ENCODE assay signal across 13 mouse cellular contexts in the genomic region with DNA sequence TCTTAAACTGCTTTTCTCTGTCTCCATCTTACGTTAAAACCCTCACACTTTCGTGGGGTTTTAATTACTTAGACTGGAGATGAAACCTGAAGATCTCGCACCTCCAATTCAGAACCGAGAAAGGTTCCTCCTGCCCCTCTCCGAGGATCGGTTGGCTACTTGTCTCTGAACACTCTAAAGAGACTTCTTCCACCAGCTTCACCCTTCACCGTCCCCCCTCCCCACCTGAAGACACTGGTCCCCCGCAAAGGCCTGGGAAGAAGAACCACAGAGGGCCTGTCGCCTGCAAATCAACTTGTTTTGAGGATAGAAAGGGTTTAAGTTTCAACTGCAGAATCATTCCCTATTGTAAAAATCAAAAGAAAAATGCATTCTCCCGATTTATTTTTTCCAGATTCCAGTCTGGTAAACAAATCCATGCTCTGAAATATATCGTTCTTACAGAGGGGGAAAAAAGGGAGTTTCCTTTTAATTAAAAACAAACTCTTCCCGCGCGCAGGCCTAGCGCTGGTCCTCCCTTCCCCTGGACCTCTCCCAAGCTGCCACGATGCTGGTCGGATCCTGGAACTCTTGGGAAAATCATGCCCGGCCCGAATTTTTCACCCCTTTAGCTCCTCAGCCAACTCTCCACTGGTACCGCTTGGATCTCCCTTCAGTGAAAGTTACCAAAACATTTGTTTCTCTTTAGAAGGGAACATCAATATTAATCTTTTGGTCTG. TPM values are rescaled to one million over a fixed set of nuclear protein-coding genes. Genes with fewer than 3 reads are reported as not detected.
DNase-seq lines count a peak whose midpoint lies in the region; ATAC-seq and TF ChIP-seq lines count a peak whose summit lies in the region.
"Had no signal": no experiment of that assay in that cellular context is flagged by ENCODE, and none has a peak within 500 bp of the region (broad histone marks: within the 10 kb centered on the region; RNA-seq: fewer than 3 reads in every experiment).

No protein-coding gene starts in this region.

- 2% methylated on average over 20 of the region's 20 CpGs for WGBS in hindbrain, embryonic 12.5 days
- 1% methylated on average over 20 of the region's 20 CpGs for WGBS in midbrain, embryonic 12.5 days
- WGBS in lung, adult 2 months, result 7% methylated on average over 20 of the region's 20 CpGs

- TF ChIP-seq POLR2A in lung, adult 2 months (IDR thresholded peaks at IDR 0.05; ENCODE audit: borderline replicate concordance, extremely low read depth, low read depth, low read length), result no peak

- peak; percentile 46 to 48 for DNase-seq in cerebellum, postnatal 10 days
- no peak for DNase-seq in cerebellum, postnatal 4 days (ENCODE audit: low spot score in 2 of 2)
- no peak for DNase-seq in layer of hippocampus, adult 2 months (ENCODE audit: low spot score in 2 of 2)
- DNase-seq in testis, postnatal 10 days (ENCODE audit: low spot score), result no peak
- DNase-seq in lung, adult 2 months, result no peak
- DNase-seq: gastrocnemius, postnatal 14 days; kidney, adult 18-20 months; lung, postnatal 10 days; thymus, postnatal 14 days had no signal

- H3K36me3 ChIP-seq in E14TG2a.4 (ENCODE audit: insufficient read depth, low read length), result no peaks in the 10 kb centered on the region
- no peaks in the 10 kb centered on the region for H3K36me3 ChIP-seq in hindbrain, embryonic 12.5 days
- 0 out of 2 replicates have a peak, but pooled peaks cover 8% of the 10 kb centered on the region for H3K36me3 ChIP-seq in midbrain, embryonic 12.5 days

- H3K4me1 ChIP-seq in E14TG2a.4 (replicated peaks; ENCODE audit: low read depth, low read length), result peaks cover 47% of the 10 kb centered on the region
- peaks cover 28% of the 10 kb centered on the region for H3K4me1 ChIP-seq in hindbrain, embryonic 12.5 days
- H3K4me1 ChIP-seq in midbrain, embryonic 12.5 days, result peaks cover 39% of the 10 kb centered on the region
- peaks cover 7% of the 10 kb centered on the region for H3K4me1 ChIP-seq in lung, adult 2 months (ENCODE audit: control insufficient read depth, insufficient read depth, low read length)

- peak overlapping the region; percentile 68 for H3K9ac ChIP-seq in hindbrain, embryonic 12.5 days
- H3K9ac ChIP-seq in midbrain, embryonic 12.5 days (replicated peaks), result peak overlapping the region; percentile 79

- ATAC-seq in hindbrain, embryonic 12.5 days (ENCODE audit: low FRiP score), result no peak
- ATAC-seq in midbrain, embryonic 12.5 days (ENCODE audit: low FRiP score, low read depth), result no peak

- H3K4me3 ChIP-seq in E14TG2a.4 (replicated peaks; ENCODE audit: low read length), result 0 out of 2 replicates have a peak overlapping the region, but pooled peaks have one; percentile 3
- peak overlapping the region; percentile 49 for H3K4me3 ChIP-seq in hindbrain, embryonic 12.5 days
- peak overlapping the region; percentile 67 for H3K4me3 ChIP-seq in midbrain, embryonic 12.5 days
- H3K4me3 ChIP-seq in layer of hippocampus, adult 2 months, result no peak overlapping the region
- H3K4me3 ChIP-seq in lung, adult 2 months (replicated peaks; ENCODE audit: extremely low read depth, low read depth, low read length), result no peak overlapping the region

- H3K27me3 ChIP-seq in E14TG2a.4 (ENCODE audit: insufficient read depth, low read length), result peaks cover 99% of the 10 kb centered on the region
- H3K27me3 ChIP-seq in hindbrain, embryonic 12.5 days, result peaks cover 88% of the 10 kb centered on the region
- peaks cover 85% of the 10 kb centered on the region for H3K27me3 ChIP-seq in midbrain, embryonic 12.5 days

- H3K9me3 ChIP-seq in E14TG2a.4 (ENCODE audit: low read length), result no peaks in the 10 kb centered on the region
- no peaks in the 10 kb centered on the region for H3K9me3 ChIP-seq in hindbrain, embryonic 12.5 days (replicated peaks)
- H3K9me3 ChIP-seq in midbrain, embryonic 12.5 days, result no peaks in the 10 kb centered on the region

- TF ChIP-seq CTCF in E14TG2a.4 (conservative IDR thresholded peaks at IDR 0.05; ENCODE audit: low read length), result no peak
- no peak for TF ChIP-seq CTCF in layer of hippocampus, adult 2 months (conservative IDR thresholded peaks at IDR 0.05)
- TF ChIP-seq CTCF in lung, adult 2 months (IDR thresholded peaks at IDR 0.05; ENCODE audit: insufficient read depth, low read length), result no peak

- H3K27ac ChIP-seq in hindbrain, embryonic 12.5 days, result peak overlapping the region; percentile 76
- H3K27ac ChIP-seq in midbrain, embryonic 12.5 days (replicated peaks), result peak overlapping the region; percentile 96
- H3K27ac ChIP-seq in layer of hippocampus, adult 2 months, result no peak overlapping the region

- H3K4me2 ChIP-seq in hindbrain, embryonic 12.5 days (replicated peaks), result peak overlapping the region; percentile 66
- peak overlapping the region; percentile 72 for H3K4me2 ChIP-seq in midbrain, embryonic 12.5 days (replicated peaks)

RNA-seq across cellular contexts. Expression of gene Pax3, which starts 4.0 kb away (rescaled TPM):
- 32.7 and 37.5 TPM in 2 replicates for polyA plus RNA-seq in hindbrain, embryonic 12.5 days (2016; fragmentation: Nextera tagmentation; extraction: Ambion mirVana)
- polyA plus RNA-seq in midbrain, embryonic 12.5 days (2016; fragmentation: Nextera tagmentation; extraction: Ambion mirVana), result 53.6 and 61.9 TPM in 2 replicates
- total RNA-seq in layer of hippocampus, adult 2 months (2021), result not detected
- polyA plus RNA-seq in lung, adult 2 months (2012; rRNA removed), result not detected in 2 replicates
- total RNA-seq: gastrocnemius, postnatal 14 days; liver, adult 2 months had no signal
- polyA plus RNA-seq: liver, adult 2 months had no signal

Comparison
In these comparisons a context has a peak if more than half of its experiments do, and no peak if none do; other contexts are left out.
1. DNase-seq: peak in cerebellum, postnatal 10 days (2 of 2); none in cerebellum, postnatal 4 days (0 of 2), layer of hippocampus, adult 2 months (0 of 2), testis, postnatal 10 days (single experiment) and lung, adult 2 months (single experiment).
2. H3K4me3 ChIP-seq: peak in E14TG2a.4 (single experiment), hindbrain, embryonic 12.5 days (single experiment) and midbrain, embryonic 12.5 days (single experiment); none in layer of hippocampus, adult 2 months (single experiment) and lung, adult 2 months (single experiment).
3. RNA of gene Pax3, which starts 4.0 kb away (polyA plus RNA-seq): 53.6 to 61.9 TPM in midbrain, embryonic 12.5 days and 32.7 to 37.5 TPM in hindbrain, embryonic 12.5 days; not detected in lung, adult 2 months; every median in the first group is over 10 times any median in the second.